Mouse (Mus musculus): ENCODE data around the gene Gm42674. TPM values are rescaled to one million over a fixed set of nuclear protein-coding genes. Genes with fewer than 3 reads are reported as not detected.

Gm42674 gene
- polyA plus RNA-seq (2015; fragmentation: Nextera tagmentation; extraction: Ambion mirVana) = not detected in 2 replicates

GRCm38 (mm10) chr3:90601486-90602110, at the start of gene Gm42674:
Gene Gm42674, plus strand, starts transcription at chr3:90601904.

GRCm38 (mm10) chr3:90560008-90560628, 41.6 kb upstream of the Gm42674 start, which contains the start of gene S100a3:
Gene S100a3, plus strand, starts transcription at chr3:90560578.

GRCm38 (mm10) chr3:90589947-90590346, 11.8 kb upstream of the Gm42674 start, which contains the start of gene S100a2:
Gene S100a2, plus strand, starts transcription at chr3:90590247.

GRCm38 (mm10) chr3:90603623-90604022, 1.9 kb downstream of the Gm42674 start, which contains the start of gene S100a4:
Gene S100a4, plus strand, starts transcription at chr3:90603771.

GRCm38 (mm10) chr3:90608223-90608622, 6.5 kb downstream of the Gm42674 start, which contains the start of gene S100a5:
Gene S100a5, plus strand, starts transcription at chr3:90608523.

GRCm38 (mm10) chr3:90612728-90613291, 11.1 kb downstream of the Gm42674 start, which contains the start of gene S100a6:
Gene S100a6, plus strand, starts transcription at chr3:90612882.

GRCm38 (mm10) chr3:90653717-90654116, 52.0 kb downstream of the Gm42674 start, which contains the start of gene S100a7a:
Gene S100a7a, plus strand, starts transcription at chr3:90654017.

Other genes with a start within 250 kb of the Gm42674 start
- 32.3 and 32.4 TPM in 2 replicates for gene Slc27a3, start 212.0 kb upstream of the Gm42674 start, polyA plus RNA-seq (2015; fragmentation: Nextera tagmentation; extraction: Ambion mirVana)
- 19.9 and 23.1 TPM in 2 replicates for gene Ints3, start 168.3 kb upstream of the Gm42674 start, polyA plus RNA-seq (2015; fragmentation: Nextera tagmentation; extraction: Ambion mirVana)
- 2.8 and 3.6 TPM in 2 replicates for gene Npr1, start 136.0 kb upstream of the Gm42674 start, polyA plus RNA-seq (2015; fragmentation: Nextera tagmentation; extraction: Ambion mirVana)
- 150 and 158 TPM in 2 replicates for gene Ilf2, start 125.8 kb upstream of the Gm42674 start, polyA plus RNA-seq (2015; fragmentation: Nextera tagmentation; extraction: Ambion mirVana)
- gene Snapin, start 110.9 kb upstream of the Gm42674 start, polyA plus RNA-seq (2015; fragmentation: Nextera tagmentation; extraction: Ambion mirVana) = 107 and 109 TPM in 2 replicates
- 148 and 149 TPM in 2 replicates for gene Chtop, start 92.4 kb upstream of the Gm42674 start, polyA plus RNA-seq (2015; fragmentation: Nextera tagmentation; extraction: Ambion mirVana)
- gene S100a1, start 87.5 kb upstream of the Gm42674 start, polyA plus RNA-seq (2015; fragmentation: Nextera tagmentation; extraction: Ambion mirVana) = 121 and 135 TPM in 2 replicates
- gene S100a13, start 87.5 kb upstream of the Gm42674 start, polyA plus RNA-seq (2015; fragmentation: Nextera tagmentation; extraction: Ambion mirVana) = 50.6 and 58.5 TPM in 2 replicates
- not detected in 2 replicates for gene S100a14, start 75.0 kb upstream of the Gm42674 start, polyA plus RNA-seq (2015; fragmentation: Nextera tagmentation; extraction: Ambion mirVana)
- 145 and 153 TPM in 2 replicates for gene S100a16, start 64.7 kb upstream of the Gm42674 start, polyA plus RNA-seq (2015; fragmentation: Nextera tagmentation; extraction: Ambion mirVana)
- gene S100a3, start 41.3 kb upstream of the Gm42674 start, polyA plus RNA-seq (2015; fragmentation: Nextera tagmentation; extraction: Ambion mirVana) = 5.1 TPM in 2 replicates
- not detected in 2 replicates for gene S100a2, start 11.7 kb upstream of the Gm42674 start, polyA plus RNA-seq (2015; fragmentation: Nextera tagmentation; extraction: Ambion mirVana)
- 6.7 and 10.3 TPM in 2 replicates for gene S100a4, start 1.9 kb downstream of the Gm42674 start, polyA plus RNA-seq (2015; fragmentation: Nextera tagmentation; extraction: Ambion mirVana)
- not detected in 2 replicates for gene S100a5, start 6.6 kb downstream of the Gm42674 start, polyA plus RNA-seq (2015; fragmentation: Nextera tagmentation; extraction: Ambion mirVana)
- gene S100a6, start 11.0 kb downstream of the Gm42674 start, polyA plus RNA-seq (2015; fragmentation: Nextera tagmentation; extraction: Ambion mirVana) = 129 and 201 TPM in 2 replicates
- not detected in 2 replicates for gene S100a7a, start 52.1 kb downstream of the Gm42674 start, polyA plus RNA-seq (2015; fragmentation: Nextera tagmentation; extraction: Ambion mirVana)
- gene S100a8, start 67.1 kb downstream of the Gm42674 start, polyA plus RNA-seq (2015; fragmentation: Nextera tagmentation; extraction: Ambion mirVana) = 11.8 and 22.1 TPM in 2 replicates
- 7.1 and 12.3 TPM in 2 replicates for gene S100a9, start 93.8 kb downstream of the Gm42674 start, polyA plus RNA-seq (2015; fragmentation: Nextera tagmentation; extraction: Ambion mirVana)
- not detected in 2 replicates for gene Pglyrp4, start 125.0 kb downstream of the Gm42674 start, polyA plus RNA-seq (2015; fragmentation: Nextera tagmentation; extraction: Ambion mirVana)
- not detected in 2 replicates for gene Gm5849, start 176.0 kb downstream of the Gm42674 start, polyA plus RNA-seq (2015; fragmentation: Nextera tagmentation; extraction: Ambion mirVana)